Mouse (Mus musculus): Measurements from ENCODE around the gene Reg3a. TPM values are rescaled to one million over a fixed set of nuclear protein-coding genes. Genes with fewer than 3 reads are reported as not detected.
"Not testable (repeated sequence)": the region's sequence is repeated elsewhere in the genome, so short reads cannot be mapped to it uniquely, and the experiment has no call there.

Reg3a gene
- polyA plus RNA-seq (2021): not detected

DNA sequence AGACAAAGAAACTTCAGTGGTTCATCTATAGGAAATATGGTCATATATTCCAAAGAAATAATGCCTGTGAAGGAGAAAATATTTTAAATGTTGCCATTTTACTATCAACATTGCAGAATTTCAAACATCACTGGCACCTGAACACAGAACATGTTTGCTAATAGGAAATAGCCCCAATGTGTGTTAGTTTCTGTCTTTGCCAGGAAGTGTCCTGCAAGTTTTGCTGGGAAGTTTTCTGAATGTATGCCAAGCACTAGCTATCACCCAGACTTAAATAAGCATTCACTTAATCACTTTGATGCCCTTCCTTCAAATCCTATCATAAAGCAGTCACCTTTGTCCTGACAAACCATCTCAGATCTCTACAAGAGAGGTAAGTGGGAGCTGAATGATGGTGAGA is at the start of gene Reg3a:
TSS of gene Reg3a (plus strand) at position 301 of the 400 bp plus-strand sequence.
- POLR2A ChIA-PET: no interaction called here

DNA sequence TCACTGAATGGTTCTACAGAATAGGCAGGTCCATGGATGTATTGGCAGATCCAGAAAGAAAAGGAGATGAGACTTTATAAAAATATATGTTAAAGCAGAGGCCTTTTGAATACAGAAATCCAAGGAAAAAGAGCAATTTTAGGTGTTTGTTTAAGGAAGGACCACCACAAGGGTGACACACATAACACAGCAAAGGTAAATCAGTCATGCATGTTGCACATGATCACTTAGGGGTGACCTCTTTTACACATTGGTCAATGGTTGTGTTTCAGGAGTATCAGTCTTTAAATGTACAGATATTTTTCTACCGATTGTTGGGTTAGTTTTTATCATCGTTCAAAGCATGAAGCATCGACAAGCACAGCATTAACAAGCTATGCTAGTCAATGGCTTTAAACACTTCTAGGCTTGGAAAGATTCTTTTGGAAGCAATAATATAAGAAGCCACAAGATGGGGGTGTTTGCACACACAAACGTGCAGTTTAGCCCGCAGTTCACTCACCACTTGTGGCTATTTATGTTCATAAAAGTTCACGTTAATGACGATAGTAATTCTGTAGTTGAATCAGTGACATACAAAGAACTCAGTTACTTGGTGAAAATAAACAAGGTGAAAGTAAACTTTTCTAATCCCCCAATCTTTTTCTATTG is 48.5 kb upstream of the Reg3a start:
- H3K27me3 ChIP-seq: no peaks in the 10 kb centered on the region
- POLR2A ChIA-PET: no interaction called here
- DNase-seq (ENCODE audit: low read depth, low spot score): no peak
- no peak for ATAC-seq
- peak; percentile 43 for TF ChIP-seq CTCF (IDR thresholded peaks at IDR 0.05)
- in situ Hi-C loops (cut with MboI; ENCODE audit: low pct_unique_long_range_greater_than_20kb): no loop called here
- CTCF ChIA-PET: no interaction called here

More for the DNA sequence above, at the start of gene Reg3a:
- TF ChIP-seq CTCF (IDR thresholded peaks at IDR 0.05): no peak
- ATAC-seq: no peak
- no peaks in the 10 kb centered on the region for H3K27me3 ChIP-seq
- CTCF ChIA-PET: no interaction called here
- in situ Hi-C loops (cut with MboI; ENCODE audit: low pct_unique_long_range_greater_than_20kb): no loop called here
- no peak for DNase-seq (ENCODE audit: low read depth, low spot score)

DNA sequence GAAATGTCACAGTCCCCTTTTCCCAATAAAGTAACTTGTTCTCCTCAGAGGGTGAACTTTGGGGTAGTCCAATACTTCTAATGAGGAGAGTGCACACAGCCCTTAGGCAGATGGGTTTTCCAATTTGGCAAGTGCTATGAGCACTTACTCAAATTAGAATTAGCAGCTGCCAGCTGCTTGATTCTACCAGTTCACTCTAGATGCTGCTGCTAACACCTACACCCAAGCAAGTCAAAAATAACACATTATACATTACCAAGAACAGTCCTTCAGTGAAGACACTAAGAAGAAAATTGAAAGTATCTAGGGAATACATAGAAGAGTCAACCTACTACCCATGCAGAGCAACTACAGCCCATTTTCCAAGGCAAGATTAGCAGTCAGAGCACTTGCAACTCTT is 40.2 kb upstream of the Reg3a start:
- no peak for ATAC-seq
- CTCF ChIA-PET: no interaction called here

DNA sequence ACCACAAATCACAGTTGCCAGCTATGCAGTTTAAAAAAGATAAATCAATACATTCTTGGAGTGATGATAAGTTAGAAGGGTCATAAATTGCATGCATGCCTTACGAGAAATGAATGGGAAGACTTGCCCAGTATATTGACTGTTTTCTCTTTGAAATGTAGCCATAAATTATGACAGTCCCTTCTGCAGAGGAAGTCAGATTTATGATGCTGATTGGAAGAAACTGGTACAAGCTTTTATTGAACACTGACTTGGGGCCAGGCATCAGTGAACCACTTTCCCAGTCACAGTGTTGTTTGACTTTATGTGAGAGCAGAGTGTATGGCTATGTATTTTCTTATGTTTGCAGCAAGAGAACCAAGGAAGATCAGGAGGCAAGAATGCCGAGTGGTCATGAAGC is 38.8 kb upstream of the Reg3a start:
- in situ Hi-C loops (cut with MboI; ENCODE audit: low pct_unique_long_range_greater_than_20kb): no loop called here
- TF ChIP-seq CTCF (IDR thresholded peaks at IDR 0.05): no peak

More for the DNA sequence above, 40.2 kb upstream of the Reg3a start:
- POLR2A ChIA-PET: no interaction called here
- no peak for TF ChIP-seq CTCF (IDR thresholded peaks at IDR 0.05)
- in situ Hi-C loops (cut with MboI; ENCODE audit: low pct_unique_long_range_greater_than_20kb): no loop called here
- DNase-seq (ENCODE audit: low read depth, low spot score): no peak
- peaks cover 3% of the 10 kb centered on the region for H3K27me3 ChIP-seq

DNA sequence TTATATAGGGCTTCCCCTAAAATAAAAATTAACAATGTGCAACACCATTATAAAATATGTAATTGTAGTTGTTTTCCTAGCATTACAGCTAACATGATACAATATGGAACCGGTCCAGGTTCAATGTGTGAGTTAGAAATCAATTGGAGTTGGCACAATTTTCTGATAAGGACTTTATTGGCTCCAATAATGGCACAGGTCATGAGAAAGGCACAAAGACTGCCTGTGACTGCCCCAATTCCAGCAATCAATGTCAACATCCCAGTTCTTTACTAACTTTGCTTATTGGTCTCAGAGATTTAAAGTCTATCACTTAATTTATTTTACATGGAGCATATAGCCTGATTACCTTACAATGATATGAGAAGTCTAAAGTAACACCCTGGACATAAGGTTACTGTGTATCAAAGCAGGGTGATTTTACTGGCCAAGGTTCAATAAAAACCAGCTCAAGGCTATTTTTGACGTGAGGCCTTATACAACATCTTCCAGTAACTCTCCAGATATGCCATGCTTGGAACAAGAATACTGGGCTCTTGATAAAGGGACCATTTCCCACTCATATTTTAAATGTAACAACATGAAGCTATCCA is 18.4 kb upstream of the Reg3a start:
- DNase-seq (ENCODE audit: low read depth, low spot score) (no peak), ATAC-seq (no peak)
- CTCF ChIA-PET: no interaction called here
- no peak for TF ChIP-seq CTCF (IDR thresholded peaks at IDR 0.05)
- H3K27me3 ChIP-seq: no peaks in the 10 kb centered on the region
- POLR2A ChIA-PET: no interaction called here
- in situ Hi-C loops (cut with MboI; ENCODE audit: low pct_unique_long_range_greater_than_20kb): no loop called here

More for the DNA sequence above, 38.8 kb upstream of the Reg3a start:
- ChIA-PET POLR2A (no interaction called here), CTCF (no interaction called here)
- ATAC-seq (no peak), DNase-seq (ENCODE audit: low read depth, low spot score) (no peak)
- H3K27me3 ChIP-seq: peaks cover 3% of the 10 kb centered on the region

DNA sequence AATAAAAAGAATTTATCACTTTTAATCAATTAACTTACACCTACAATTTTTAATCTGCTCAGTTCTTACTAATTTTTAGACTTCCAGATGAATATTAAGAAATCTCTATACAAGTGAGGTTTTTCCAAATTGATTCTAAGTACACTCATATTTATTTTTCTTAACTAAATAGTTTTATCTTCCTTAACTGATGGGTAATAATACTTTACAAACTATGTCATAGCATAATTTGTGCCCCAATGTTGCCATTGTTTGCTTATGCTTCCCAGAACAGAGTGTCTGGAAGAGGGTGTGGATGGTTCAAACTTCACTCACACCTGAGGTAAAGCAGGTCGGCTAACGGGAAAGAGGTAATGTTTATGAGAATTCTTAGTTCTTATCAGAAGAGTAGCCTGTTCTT is 10.2 kb upstream of the Reg3a start, which contains the start of gene Reg3b:
TSS of gene Reg3b (plus strand) at position 301 of the 400 bp plus-strand sequence.
- no peaks in the 10 kb centered on the region for H3K27me3 ChIP-seq
- in situ Hi-C loops (cut with MboI; ENCODE audit: low pct_unique_long_range_greater_than_20kb): no loop called here
- ChIA-PET POLR2A (no interaction called here), CTCF (no interaction called here)
- DNase-seq (ENCODE audit: low read depth, low spot score) (no peak), ATAC-seq (no peak)
- TF ChIP-seq CTCF (IDR thresholded peaks at IDR 0.05): no peak

DNA sequence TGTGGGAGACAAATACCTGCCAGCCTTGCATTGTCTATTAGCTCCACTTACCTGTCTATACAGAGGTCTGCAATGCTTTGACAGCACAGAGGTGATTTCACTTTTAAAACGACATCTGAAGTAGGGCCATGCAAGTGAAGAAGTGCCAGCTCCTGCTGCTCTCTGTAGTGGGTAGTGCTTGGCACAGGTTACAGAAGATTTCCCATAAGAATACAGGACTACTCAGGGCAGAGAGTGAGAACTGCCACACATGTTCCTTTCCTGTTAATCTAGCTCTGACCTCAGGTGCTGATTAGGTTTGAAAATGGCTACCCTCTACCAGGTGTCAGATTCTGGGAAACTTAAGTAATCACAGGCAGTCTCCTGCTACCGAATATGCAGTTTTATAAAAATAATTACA is 1.7 kb upstream of the Reg3a start, which contains the start of gene Reg3d:
TSS of gene Reg3d (minus strand) at position 101 of the 400 bp plus-strand sequence.
- no peak for TF ChIP-seq CTCF (IDR thresholded peaks at IDR 0.05)
- ChIA-PET POLR2A (no interaction called here), CTCF (interaction anchor here (1.2 kb wide), 1 partner anchor 10 kb away, joined by 3 read pairs; no protein-coding TSS in a partner anchor)
- in situ Hi-C loops (cut with MboI; ENCODE audit: low pct_unique_long_range_greater_than_20kb): no loop called here
- DNase-seq (ENCODE audit: low read depth, low spot score) (no peak), ATAC-seq (no peak)
- no peaks in the 10 kb centered on the region for H3K27me3 ChIP-seq

DNA sequence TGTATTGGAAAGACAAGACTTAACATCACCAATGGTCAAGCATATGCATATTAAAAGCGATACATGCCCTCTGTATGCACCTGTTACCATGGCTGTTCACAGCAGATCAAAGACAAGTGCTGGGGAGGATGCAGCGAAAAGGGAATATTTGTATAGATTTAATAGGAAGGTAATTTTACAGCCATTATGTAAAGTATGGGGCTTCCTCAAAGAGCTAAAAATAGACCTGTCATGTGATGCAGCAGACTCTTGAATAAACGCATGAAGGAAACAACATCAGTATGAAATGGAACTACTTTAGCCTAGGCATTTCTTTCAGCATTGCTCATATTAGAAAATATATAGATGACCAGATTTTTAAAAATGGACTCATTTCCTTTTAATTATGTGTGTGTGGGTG is 5.1 kb downstream of the Reg3a start:
- ChIA-PET CTCF (no interaction called here), POLR2A (no interaction called here)
- TF ChIP-seq CTCF (IDR thresholded peaks at IDR 0.05): no peak
- no peak for ATAC-seq
- H3K27me3 ChIP-seq: no peaks in the 10 kb centered on the region
- DNase-seq (ENCODE audit: low read depth, low spot score): no peak
- in situ Hi-C loops (cut with MboI; ENCODE audit: low pct_unique_long_range_greater_than_20kb): no loop called here

DNA sequence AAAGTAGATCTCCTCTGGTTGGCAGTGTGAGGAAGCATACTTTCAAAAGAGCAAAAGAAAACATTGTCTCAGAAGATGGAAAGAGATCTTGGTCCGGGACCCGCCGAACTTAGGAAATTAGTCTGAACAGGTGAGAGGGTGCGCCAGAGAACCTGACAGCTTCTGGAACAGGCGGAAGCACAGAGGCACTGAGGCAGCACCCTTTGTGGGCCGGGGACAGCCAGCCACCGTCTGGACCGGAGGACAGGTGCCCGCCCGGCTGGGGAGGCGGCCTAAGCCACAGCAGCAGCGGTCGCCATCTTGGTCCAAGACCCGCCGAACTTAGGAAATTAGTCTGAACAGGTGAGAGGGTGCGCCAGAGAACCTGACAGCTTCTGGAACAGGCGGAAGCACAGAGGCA is 14.8 kb downstream of the Reg3a start, which contains the start of gene Reg2:
TSS of gene Reg2 (plus strand) at position 301 of the 400 bp plus-strand sequence.
- POLR2A ChIA-PET; CTCF ChIA-PET; in situ Hi-C loops (cut with MboI; ENCODE audit: low pct_unique_long_range_greater_than_20kb); DNase-seq (ENCODE audit: low read depth, low spot score); H3K27me3 ChIP-seq; ATAC-seq: not testable (repeated sequence)

DNA sequence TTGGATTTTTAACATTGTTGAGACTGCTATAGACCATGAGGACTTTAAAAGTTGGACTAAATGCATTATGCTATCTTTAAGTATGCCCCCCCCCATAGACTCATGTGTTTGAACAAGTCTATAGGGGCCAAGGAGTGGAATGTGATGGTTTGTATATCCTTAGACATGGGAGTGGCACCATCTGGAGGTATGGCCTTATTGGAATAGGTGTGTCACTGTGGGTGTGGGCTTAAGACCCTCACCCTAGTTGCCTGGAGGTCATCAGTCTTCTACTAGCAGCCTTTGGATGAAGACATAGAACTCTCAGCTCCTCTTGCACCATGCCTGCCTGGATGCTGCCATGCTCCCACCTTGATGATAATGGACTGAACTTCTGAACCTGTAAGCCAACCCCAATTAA is 41.9 kb downstream of the Reg3a start, which contains the start of gene Reg1:
TSS of gene Reg1 (plus strand) at position 301 of the 400 bp plus-strand sequence.
- DNase-seq (ENCODE audit: low read depth, low spot score); H3K27me3 ChIP-seq; in situ Hi-C loops (cut with MboI; ENCODE audit: low pct_unique_long_range_greater_than_20kb); CTCF ChIA-PET; ATAC-seq; POLR2A ChIA-PET: not testable (repeated sequence)

DNA sequence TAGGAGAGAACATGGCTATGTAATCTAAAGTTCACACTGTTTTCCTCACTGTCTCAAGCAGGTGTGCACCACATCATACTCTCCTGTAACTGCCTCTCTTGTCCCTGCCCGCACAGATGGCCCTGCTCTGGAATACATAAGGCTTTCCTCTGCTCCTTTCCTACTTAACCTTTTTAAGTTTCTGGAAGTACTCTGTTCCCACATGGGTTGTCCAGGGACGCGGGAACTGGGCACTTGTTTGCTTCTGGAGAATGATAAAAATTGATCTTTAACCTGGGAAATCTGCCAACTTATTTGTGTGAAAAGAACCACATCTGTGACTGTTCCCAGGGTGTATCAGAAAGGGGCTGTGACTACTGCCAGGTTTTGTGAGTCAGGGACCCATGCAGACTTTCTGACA is 45.0 kb downstream of the Reg3a start:
- H3K27me3 ChIP-seq: no peaks in the 10 kb centered on the region
- in situ Hi-C loops (cut with MboI; ENCODE audit: low pct_unique_long_range_greater_than_20kb): no loop called here
- ATAC-seq (no peak), DNase-seq (ENCODE audit: low read depth, low spot score) (no peak)
- ChIA-PET CTCF (no interaction called here), POLR2A (no interaction called here)
- TF ChIP-seq CTCF (IDR thresholded peaks at IDR 0.05): no peak

Other genes starting within 250 kb of the Reg3a start
- gene Reg3b, start 10.1 kb upstream of the Reg3a start, polyA plus RNA-seq (2021): not detected
- not detected for gene Reg3d, start 1.8 kb upstream of the Reg3a start, polyA plus RNA-seq (2021)
- gene Reg2, start 14.9 kb downstream of the Reg3a start, polyA plus RNA-seq (2021): not detected
- gene Reg1, start 42.0 kb downstream of the Reg3a start, polyA plus RNA-seq (2021): not detected
- not detected for gene Reg3g, start 88.2 kb downstream of the Reg3a start, polyA plus RNA-seq (2021)